Mouse (Mus musculus): ENCODE data around the gene Chmp4b. TPM values are rescaled to one million over a fixed set of nuclear protein-coding genes. Genes with fewer than 3 reads are reported as not detected.

Gene Chmp4b
- polyA plus RNA-seq, 1 experiment from 2014 or later: 28.0 TPM

GRCm38 (mm10) chr2:154621684-154622083 is 29.8 kb upstream of the Chmp4b start:
- Histone ChIP-seq H3K4me1 (no peaks in the 10 kb centered on the region), H3K4me2 (replicated peaks) (no peak overlapping the region), H3K27me3 (no peaks in the 10 kb centered on the region), H3K9me3 (0 out of 2 replicates have a peak, but pooled peaks cover 4% of the 10 kb centered on the region), H3K27ac (no peak overlapping the region), H3K9ac (no peak overlapping the region), H3K36me3 (peaks cover 34% of the 10 kb centered on the region), H3K4me3 (no peak overlapping the region)
- ATAC-seq (ENCODE audit: low FRiP score, low read depth): no peak
- 76% methylated on average over 5 of the region's 5 CpGs for WGBS

GRCm38 (mm10) chr2:154624137-154624536 is 27.4 kb upstream of the Chmp4b start:
- 0 out of 2 replicates have a peak, but pooled peaks cover 4% of the 10 kb centered on the region for H3K9me3 ChIP-seq
- no peaks in the 10 kb centered on the region for H3K4me1 ChIP-seq
- H3K4me3 ChIP-seq: no peak overlapping the region
- H3K36me3 ChIP-seq: peaks cover 52% of the 10 kb centered on the region
- no peak for ATAC-seq (ENCODE audit: low FRiP score, low read depth)
- no peak overlapping the region for H3K4me2 ChIP-seq (replicated peaks)
- no peak overlapping the region for H3K9ac ChIP-seq
- H3K27ac ChIP-seq: no peak overlapping the region
- no peaks in the 10 kb centered on the region for H3K27me3 ChIP-seq

GRCm38 (mm10) chr2:154630531-154630930 is 21.0 kb upstream of the Chmp4b start:
- ATAC-seq (ENCODE audit: low FRiP score, low read depth): no peak
- no peak overlapping the region for H3K27ac ChIP-seq
- H3K36me3 ChIP-seq: peaks cover 62% of the 10 kb centered on the region
- no peaks in the 10 kb centered on the region for H3K9me3 ChIP-seq
- no peaks in the 10 kb centered on the region for H3K4me1 ChIP-seq
- no peaks in the 10 kb centered on the region for H3K27me3 ChIP-seq
- H3K4me2 ChIP-seq (replicated peaks): no peak overlapping the region
- no peak overlapping the region for H3K4me3 ChIP-seq
- H3K9ac ChIP-seq: no peak overlapping the region
- WGBS: 73% methylated on average over 5 of the region's 5 CpGs

GRCm38 (mm10) chr2:154632203-154632780 is 19.2 kb upstream of the Chmp4b start:
- Histone ChIP-seq H3K27ac (no peak overlapping the region), H3K4me3 (no peak overlapping the region), H3K4me1 (no peaks in the 10 kb centered on the region), H3K36me3 (peaks cover 71% of the 10 kb centered on the region), H3K4me2 (replicated peaks) (no peak overlapping the region), H3K27me3 (no peaks in the 10 kb centered on the region), H3K9ac (no peak overlapping the region), H3K9me3 (no peaks in the 10 kb centered on the region)
- ATAC-seq (ENCODE audit: low FRiP score, low read depth): no peak
- WGBS: 89% methylated on average over 16 of the region's 16 CpGs

GRCm38 (mm10) chr2:154633039-154633742 is 18.3 kb upstream of the Chmp4b start:
- Histone ChIP-seq H3K27me3 (no peaks in the 10 kb centered on the region), H3K4me2 (replicated peaks) (no peak overlapping the region), H3K4me3 (no peak overlapping the region), H3K4me1 (no peaks in the 10 kb centered on the region), H3K9ac (no peak overlapping the region), H3K36me3 (peaks cover 75% of the 10 kb centered on the region), H3K27ac (no peak overlapping the region), H3K9me3 (peaks cover 3% of the 10 kb centered on the region; the same call in 1 of the 2 replicates)
- ATAC-seq (ENCODE audit: low FRiP score, low read depth): no peak
- WGBS: 91% methylated on average over 5 of the region's 5 CpGs

- H3K36me3 ChIP-seq: peaks cover 73% of the 10 kb centered on the region
- no peaks in the 10 kb centered on the region for H3K27me3 ChIP-seq
- H3K9ac ChIP-seq: no peak overlapping the region
- no peak overlapping the region for H3K4me2 ChIP-seq (replicated peaks)
- H3K4me1 ChIP-seq: no peaks in the 10 kb centered on the region
- no peak overlapping the region for H3K4me3 ChIP-seq
- peaks cover 7% of the 10 kb centered on the region; the same call in 1 of the 2 replicates for H3K9me3 ChIP-seq
- WGBS: 96% methylated on average over 9 of the region's 9 CpGs
- ATAC-seq (ENCODE audit: low FRiP score, low read depth): no peak
- H3K27ac ChIP-seq: no peak overlapping the region
Measured at GRCm38 (mm10) chr2:154633876-154634644, 17.4 kb upstream of the Chmp4b start.

GRCm38 (mm10) chr2:154635826-154636225 is 15.7 kb upstream of the Chmp4b start:
- Histone ChIP-seq H3K4me3 (no peak overlapping the region), H3K9ac (no peak overlapping the region), H3K9me3 (peaks cover 7% of the 10 kb centered on the region; the same call in 1 of the 2 replicates), H3K4me2 (replicated peaks) (no peak overlapping the region), H3K36me3 (peaks cover 69% of the 10 kb centered on the region), H3K27me3 (no peaks in the 10 kb centered on the region), H3K27ac (no peak overlapping the region), H3K4me1 (no peaks in the 10 kb centered on the region)
- 91% methylated on average over 2 of the region's 2 CpGs for WGBS
- no peak for ATAC-seq (ENCODE audit: low FRiP score, low read depth)

GRCm38 (mm10) chr2:154638521-154638920 is 13.0 kb upstream of the Chmp4b start:
- no peak for ATAC-seq (ENCODE audit: low FRiP score, low read depth)
- no peaks in the 10 kb centered on the region for H3K27me3 ChIP-seq
- peaks cover 65% of the 10 kb centered on the region for H3K36me3 ChIP-seq
- H3K4me1 ChIP-seq: no peaks in the 10 kb centered on the region
- H3K27ac ChIP-seq: no peak overlapping the region
- WGBS: 94% methylated on average over 3 of the region's 3 CpGs
- no peak overlapping the region for H3K9ac ChIP-seq
- H3K4me3 ChIP-seq: no peak overlapping the region
- H3K9me3 ChIP-seq: peaks cover 7% of the 10 kb centered on the region; the same call in 1 of the 2 replicates
- H3K4me2 ChIP-seq (replicated peaks): no peak overlapping the region

GRCm38 (mm10) chr2:154639115-154639514 is 12.4 kb upstream of the Chmp4b start:
- Histone ChIP-seq H3K27me3 (no peaks in the 10 kb centered on the region), H3K27ac (no peak overlapping the region), H3K9ac (no peak overlapping the region), H3K4me3 (no peak overlapping the region), H3K4me1 (no peaks in the 10 kb centered on the region), H3K9me3 (peaks cover 7% of the 10 kb centered on the region; the same call in 1 of the 2 replicates), H3K4me2 (replicated peaks) (no peak overlapping the region), H3K36me3 (peaks cover 67% of the 10 kb centered on the region)
- no peak for ATAC-seq (ENCODE audit: low FRiP score, low read depth)
- WGBS: 84% methylated on average over 4 of the region's 4 CpGs

- Histone ChIP-seq H3K27ac (no peak overlapping the region), H3K36me3 (peaks cover 71% of the 10 kb centered on the region), H3K4me2 (replicated peaks) (no peak overlapping the region), H3K9me3 (peaks cover 7% of the 10 kb centered on the region; the same call in 1 of the 2 replicates), H3K27me3 (no peaks in the 10 kb centered on the region), H3K4me1 (no peaks in the 10 kb centered on the region), H3K9ac (no peak overlapping the region), H3K4me3 (no peak overlapping the region)
- no peak for ATAC-seq (ENCODE audit: low FRiP score, low read depth)
- WGBS: 81% methylated on average over 8 of the region's 8 CpGs
Measured at GRCm38 (mm10) chr2:154641176-154641575, 10.3 kb upstream of the Chmp4b start.

- 95% methylated on average over 9 of the region's 9 CpGs for WGBS
- H3K4me3 ChIP-seq: no peak overlapping the region
- H3K4me2 ChIP-seq (replicated peaks): no peak overlapping the region
- no peaks in the 10 kb centered on the region for H3K4me1 ChIP-seq
- H3K9me3 ChIP-seq: peaks cover 7% of the 10 kb centered on the region; the same call in 1 of the 2 replicates
- H3K27ac ChIP-seq: no peak overlapping the region
- H3K27me3 ChIP-seq: no peaks in the 10 kb centered on the region
- H3K9ac ChIP-seq: no peak overlapping the region
- H3K36me3 ChIP-seq: peaks cover 71% of the 10 kb centered on the region
- no peak for ATAC-seq (ENCODE audit: low FRiP score, low read depth)
Measured at GRCm38 (mm10) chr2:154642005-154642459, 9.5 kb upstream of the Chmp4b start.

Data from limb, embryonic 13.5 days (tissue).